Mouse (Mus musculus) liver, embryonic 15.5 days (tissue): ENCODE results near the gene Tdgf1. TPM values are rescaled to one million over a fixed set of nuclear protein-coding genes. Genes with fewer than 3 reads are reported as not detected.
A peak's percentile ranks its signal among the peaks of the same experiment; 100 is the strongest.

Experiments
- ATAC-seq: fragments of 200-750 bp; cut with Nextera tagmentation; 2 replicates; pipeline ENCODE4 v1.8.0; 2017; ENCODE audit warnings: moderate number of reproducible peaks, mild to moderate bottlenecking, moderate library complexity; ENCODE audit not compliant: insufficient read depth
- H3K27ac ChIP-seq: fragments of 300-500 bp; sonication (generic); replicated peaks from 2 replicates; pipeline ENCODE4 v1.5.1; 2015; ENCODE audit warnings: mild to moderate bottlenecking, inconsistent platforms
- H3K27me3 ChIP-seq: fragments of 300-500 bp; sonication (generic); 2 replicates; pipeline ENCODE4 v1.6.1; 2015; ENCODE audit warnings: mild to moderate bottlenecking, inconsistent platforms
- H3K36me3 ChIP-seq: fragments of 300-500 bp; sonication (generic); replicated peaks from 2 replicates; pipeline ENCODE4 v1.6.1; 2015; ENCODE audit warnings: moderate library complexity, mild to moderate bottlenecking, inconsistent platforms
- H3K4me1 ChIP-seq: fragments of 300-500 bp; sonication (generic); replicated peaks from 2 replicates; pipeline ENCODE4 v1.6.1; 2015; ENCODE audit warnings: inconsistent platforms
- H3K4me2 ChIP-seq: fragments of 300-500 bp; sonication (generic); 2 replicates; pipeline ENCODE4 v1.6.1; 2015; ENCODE audit warnings: moderate library complexity, mild to moderate bottlenecking, inconsistent platforms
- H3K4me3 ChIP-seq: fragments of 300-500 bp; sonication (generic); replicated peaks from 2 replicates; pipeline ENCODE4 v1.5.1; 2015; ENCODE audit warnings: mild to moderate bottlenecking, inconsistent platforms
- H3K9ac ChIP-seq: fragments of 300-500 bp; sonication (generic); 2 replicates; pipeline ENCODE4 v1.6.1; 2015; ENCODE audit warnings: moderate library complexity, mild to moderate bottlenecking, inconsistent platforms
- H3K9me3 ChIP-seq: fragments of 300-500 bp; sonication (generic); replicated peaks from 2 replicates; pipeline ENCODE4 v1.6.1; 2016; ENCODE audit warnings: inconsistent platforms
- WGBS: fragments of 180-500 bp; shearing (Covaris S2); methylation state at CpG from one replicate; pipeline ENCODE4 v1.1.7; 2015; ENCODE audit warnings: mixed read lengths; ENCODE audit not compliant: insufficient replicate concordance; 5-methylcytosine and 5-hydroxymethylcytosine counted together
- polyA plus RNA-seq: library from polyadenylated mRNA; unstranded; fragments of >200 nt; fragmentation: Nextera tagmentation; extraction: Ambion mirVana; gene quantifications from 2 replicates; pipeline ENCODE4 v1.2.1, GENCODE M21; 2015

The Tdgf1 gene
- polyA plus RNA-seq, 1 experiment from 2014 or later, result not detected

GRCm38 (mm10) chr9:110953550-110954461 is 7.8 kb upstream of the Tdgf1 start:
- WGBS, result 2% methylated on average over 44 of the region's 44 CpGs
- Histone ChIP-seq H3K27ac (no peak overlapping the region), H3K4me1 (peaks cover 3% of the 10 kb centered on the region; the same call in 1 of the 2 replicates), H3K4me2 (peak overlapping the region; percentile 68), H3K9ac (peak overlapping the region; percentile 25; the same call in 1 of the 2 replicates), H3K27me3 (peaks cover 33% of the 10 kb centered on the region), H3K36me3 (no peaks in the 10 kb centered on the region), H3K4me3 (peak overlapping the region; percentile 51), H3K9me3 (no peaks in the 10 kb centered on the region)
- ATAC-seq, result no peak; the same call in 1 of the 2 replicates

- Histone ChIP-seq H3K9ac (no peak overlapping the region), H3K4me1 (peaks cover 3% of the 10 kb centered on the region; the same call in 1 of the 2 replicates), H3K27ac (no peak overlapping the region), H3K9me3 (no peaks in the 10 kb centered on the region), H3K4me3 (peak overlapping the region; percentile 51), H3K27me3 (peaks cover 35% of the 10 kb centered on the region), H3K4me2 (peak overlapping the region; percentile 68), H3K36me3 (no peaks in the 10 kb centered on the region)
- 33% methylated on average over 5 of the region's 5 CpGs for WGBS
- ATAC-seq, result no peak
Measured at GRCm38 (mm10) chr9:110952931-110953549, 7.1 kb upstream of the Tdgf1 start.

GRCm38 (mm10) chr9:110952398-110952797 is 6.4 kb upstream of the Tdgf1 start:
- Histone ChIP-seq H3K9me3 (no peaks in the 10 kb centered on the region), H3K4me2 (no peak overlapping the region), H3K36me3 (no peaks in the 10 kb centered on the region), H3K27ac (no peak overlapping the region), H3K9ac (no peak overlapping the region), H3K4me3 (no peak overlapping the region), H3K4me1 (peaks cover 3% of the 10 kb centered on the region; the same call in 1 of the 2 replicates), H3K27me3 (peaks cover 42% of the 10 kb centered on the region)
- ATAC-seq, result no peak
- 32% methylated on average over 6 of the region's 6 CpGs for WGBS

GRCm38 (mm10) chr9:110951866-110952265 is 5.9 kb upstream of the Tdgf1 start:
- peaks cover 47% of the 10 kb centered on the region for H3K27me3 ChIP-seq
- WGBS, result 73% methylated on average over 13 of the region's 13 CpGs
- H3K9ac ChIP-seq, result no peak overlapping the region
- H3K36me3 ChIP-seq, result no peaks in the 10 kb centered on the region
- H3K4me2 ChIP-seq, result no peak overlapping the region
- H3K4me1 ChIP-seq, result peaks cover 3% of the 10 kb centered on the region; the same call in 1 of the 2 replicates
- ATAC-seq, result no peak
- H3K9me3 ChIP-seq, result no peaks in the 10 kb centered on the region
- H3K4me3 ChIP-seq, result no peak overlapping the region
- no peak overlapping the region for H3K27ac ChIP-seq

GRCm38 (mm10) chr9:110951397-110951796 is 5.4 kb upstream of the Tdgf1 start, which contains the start of gene Lrrc2:
Gene Lrrc2 (plus strand): TSS chr9:110951545.
- peaks cover 3% of the 10 kb centered on the region; the same call in 1 of the 2 replicates for H3K4me1 ChIP-seq
- no peak within 1 kb of the TSS for H3K4me2 ChIP-seq
- H3K27me3 ChIP-seq, result peaks cover 52% of the 10 kb centered on the region
- WGBS, result 56% methylated on average over 11 of the region's 11 CpGs
- no peaks in the 10 kb centered on the region for H3K36me3 ChIP-seq
- H3K9ac ChIP-seq, result no peak within 1 kb of the TSS
- H3K9me3 ChIP-seq, result no peaks in the 10 kb centered on the region
- ATAC-seq, result no peak
- no peak within 1 kb of the TSS for H3K4me3 ChIP-seq
- H3K27ac ChIP-seq, result no peak within 1 kb of the TSS

- Histone ChIP-seq H3K9ac (no peak overlapping the region), H3K27ac (no peak overlapping the region), H3K36me3 (no peaks in the 10 kb centered on the region), H3K4me1 (peaks cover 3% of the 10 kb centered on the region; the same call in 1 of the 2 replicates), H3K4me2 (no peak overlapping the region), H3K9me3 (no peaks in the 10 kb centered on the region), H3K4me3 (no peak overlapping the region), H3K27me3 (peaks cover 56% of the 10 kb centered on the region)
- no peak for ATAC-seq
- 72% methylated on average over 3 of the region's 3 CpGs for WGBS
Measured at GRCm38 (mm10) chr9:110950109-110950508, 4.2 kb upstream of the Tdgf1 start.

- no peak for ATAC-seq
- H3K9me3 ChIP-seq, result no peaks in the 10 kb centered on the region
- WGBS, result 40% methylated on average over 8 of the region's 8 CpGs
- H3K27me3 ChIP-seq, result peaks cover 56% of the 10 kb centered on the region
- H3K4me3 ChIP-seq, result no peak overlapping the region
- H3K27ac ChIP-seq, result no peak overlapping the region
- H3K9ac ChIP-seq, result no peak overlapping the region
- no peaks in the 10 kb centered on the region for H3K36me3 ChIP-seq
- H3K4me2 ChIP-seq, result no peak overlapping the region
- H3K4me1 ChIP-seq, result peaks cover 3% of the 10 kb centered on the region; the same call in 1 of the 2 replicates
Measured at GRCm38 (mm10) chr9:110948813-110949310, 2.9 kb upstream of the Tdgf1 start.

- no peak for ATAC-seq
Measured at GRCm38 (mm10) chr9:110947900-110948299, 1.9 kb upstream of the Tdgf1 start.

GRCm38 (mm10) chr9:110947261-110947661 is 1.3 kb upstream of the Tdgf1 start:
- no peak overlapping the region for H3K4me3 ChIP-seq
- H3K36me3 ChIP-seq, result no peaks in the 10 kb centered on the region
- no peak overlapping the region for H3K9ac ChIP-seq
- WGBS, result 30% methylated on average over 6 of the region's 6 CpGs
- H3K27me3 ChIP-seq, result peaks cover 47% of the 10 kb centered on the region
- no peak overlapping the region for H3K27ac ChIP-seq
- ATAC-seq, result no peak
- no peaks in the 10 kb centered on the region for H3K9me3 ChIP-seq
- H3K4me1 ChIP-seq, result peaks cover 2% of the 10 kb centered on the region; the same call in 1 of the 2 replicates
- no peak overlapping the region for H3K4me2 ChIP-seq

More at GRCm38 (mm10) chr9:110947900-110948299, 1.9 kb upstream of the Tdgf1 start:
- H3K27ac ChIP-seq, result no peak overlapping the region
- peaks cover 3% of the 10 kb centered on the region; the same call in 1 of the 2 replicates for H3K4me1 ChIP-seq
- no peak overlapping the region for H3K4me3 ChIP-seq
- peaks cover 50% of the 10 kb centered on the region for H3K27me3 ChIP-seq
- no peak overlapping the region for H3K4me2 ChIP-seq
- no peaks in the 10 kb centered on the region for H3K36me3 ChIP-seq
- H3K9ac ChIP-seq, result no peak overlapping the region
- no peaks in the 10 kb centered on the region for H3K9me3 ChIP-seq
- 48% methylated on average over 6 of the region's 6 CpGs for WGBS

- no peak overlapping the region for H3K4me3 ChIP-seq
- no peak overlapping the region for H3K9ac ChIP-seq
- no peak overlapping the region for H3K27ac ChIP-seq
- 20% methylated on average over 20 of the region's 20 CpGs for WGBS
- peaks cover 47% of the 10 kb centered on the region for H3K27me3 ChIP-seq
- H3K4me1 ChIP-seq, result no peaks in the 10 kb centered on the region
- no peaks in the 10 kb centered on the region for H3K36me3 ChIP-seq
- no peaks in the 10 kb centered on the region for H3K9me3 ChIP-seq
- ATAC-seq, result no peak
- H3K4me2 ChIP-seq, result no peak overlapping the region
Measured at GRCm38 (mm10) chr9:110946548-110947044, 638 bp upstream of the Tdgf1 start.

- H3K27me3 ChIP-seq, result peaks cover 47% of the 10 kb centered on the region
Measured at GRCm38 (mm10) chr9:110945343-110945742, 615 bp downstream of the Tdgf1 start.

More at GRCm38 (mm10) chr9:110945343-110945742, 615 bp downstream of the Tdgf1 start:
- no peak for ATAC-seq
- Histone ChIP-seq H3K27ac (no peak overlapping the region), H3K4me3 (no peak overlapping the region), H3K4me1 (no peaks in the 10 kb centered on the region), H3K9me3 (no peaks in the 10 kb centered on the region), H3K4me2 (no peak overlapping the region), H3K9ac (no peak overlapping the region), H3K36me3 (no peaks in the 10 kb centered on the region)
- 19% methylated on average over 18 of the region's 18 CpGs for WGBS
